Mouse (Mus musculus) liver, embryonic 15.5 days (tissue): ENCODE measurements around the gene Krt6a. TPM values are rescaled to one million over a fixed set of nuclear protein-coding genes. Genes with fewer than 3 reads are reported as not detected.

ENCODE experiments used
- ATAC-seq: fragments of 200-750 bp; cut with Nextera tagmentation; 2 replicates; pipeline ENCODE4 v1.8.0; 2017; ENCODE audit warnings: moderate number of reproducible peaks, mild to moderate bottlenecking, moderate library complexity; ENCODE audit not compliant: insufficient read depth
- H3K27ac ChIP-seq: fragments of 300-500 bp; sonication (generic); replicated peaks from 2 replicates; pipeline ENCODE4 v1.5.1; 2015; ENCODE audit warnings: mild to moderate bottlenecking, inconsistent platforms
- H3K27me3 ChIP-seq: fragments of 300-500 bp; sonication (generic); 2 replicates; pipeline ENCODE4 v1.6.1; 2015; ENCODE audit warnings: mild to moderate bottlenecking, inconsistent platforms
- H3K36me3 ChIP-seq: fragments of 300-500 bp; sonication (generic); replicated peaks from 2 replicates; pipeline ENCODE4 v1.6.1; 2015; ENCODE audit warnings: moderate library complexity, mild to moderate bottlenecking, inconsistent platforms
- H3K4me1 ChIP-seq: fragments of 300-500 bp; sonication (generic); replicated peaks from 2 replicates; pipeline ENCODE4 v1.6.1; 2015; ENCODE audit warnings: inconsistent platforms
- H3K4me2 ChIP-seq: fragments of 300-500 bp; sonication (generic); 2 replicates; pipeline ENCODE4 v1.6.1; 2015; ENCODE audit warnings: moderate library complexity, mild to moderate bottlenecking, inconsistent platforms
- H3K4me3 ChIP-seq: fragments of 300-500 bp; sonication (generic); replicated peaks from 2 replicates; pipeline ENCODE4 v1.5.1; 2015; ENCODE audit warnings: mild to moderate bottlenecking, inconsistent platforms
- H3K9ac ChIP-seq: fragments of 300-500 bp; sonication (generic); 2 replicates; pipeline ENCODE4 v1.6.1; 2015; ENCODE audit warnings: moderate library complexity, mild to moderate bottlenecking, inconsistent platforms
- H3K9me3 ChIP-seq: fragments of 300-500 bp; sonication (generic); replicated peaks from 2 replicates; pipeline ENCODE4 v1.6.1; 2016; ENCODE audit warnings: inconsistent platforms
- WGBS: fragments of 180-500 bp; shearing (Covaris S2); methylation state at CpG from one replicate; pipeline ENCODE4 v1.1.7; 2015; ENCODE audit warnings: mixed read lengths; ENCODE audit not compliant: insufficient replicate concordance; 5-methylcytosine and 5-hydroxymethylcytosine counted together
- polyA plus RNA-seq: library from polyadenylated mRNA; unstranded; fragments of >200 nt; fragmentation: Nextera tagmentation; extraction: Ambion mirVana; gene quantifications from 2 replicates; pipeline ENCODE4 v1.2.1, GENCODE M21; 2015

The Krt6a gene
- 0.05 and 0.17 TPM in 2 replicates for polyA plus RNA-seq

DNA sequence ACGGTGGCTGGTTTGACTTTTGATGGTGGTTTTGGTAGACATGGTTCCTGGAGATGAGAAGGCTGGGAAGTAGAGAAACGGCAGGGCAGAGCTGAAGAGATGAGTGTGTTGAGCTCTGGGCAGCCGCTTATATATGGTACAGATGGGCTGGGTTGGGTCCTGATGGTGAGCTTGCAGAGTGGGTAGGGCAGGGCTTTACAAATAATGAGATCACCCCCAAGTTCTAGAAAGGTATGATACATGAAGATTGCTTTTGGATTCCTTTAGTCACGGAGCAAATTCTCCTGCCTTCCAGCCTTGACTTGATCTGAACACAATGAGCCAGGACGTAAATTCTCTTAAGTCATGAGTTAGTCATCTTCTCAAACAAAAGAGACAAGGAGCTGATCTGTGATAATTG lies at the start of gene Krt6a:
Gene Krt6a, minus strand, starts transcription at position 101 of the 400 bp plus-strand sequence.
- 59% methylated on average over 5 of the region's 5 CpGs for WGBS
- no peaks in the 10 kb centered on the region for H3K36me3 ChIP-seq
- 0 out of 2 replicates have a peak, but pooled peaks cover 3% of the 10 kb centered on the region for H3K27me3 ChIP-seq
- H3K9ac ChIP-seq: no peak within 1 kb of the TSS
- no peaks in the 10 kb centered on the region for H3K4me1 ChIP-seq
- no peak for ATAC-seq
- H3K27ac ChIP-seq: no peak within 1 kb of the TSS
- no peaks in the 10 kb centered on the region for H3K9me3 ChIP-seq
- H3K4me3 ChIP-seq: no peak within 1 kb of the TSS
- no peak within 1 kb of the TSS for H3K4me2 ChIP-seq

- no peak for ATAC-seq
- WGBS: 51% methylated on average over 14 of the region's 14 CpGs
Observed at GRCm38 (mm10) chr15:101742711-101743110, 48.6 kb upstream of the Krt6a start, which contains the start of gene Krt71. Krt71 (minus strand) TSS chr15:101743109.

GRCm38 (mm10) chr15:101737786-101738185 lies 43.7 kb upstream of the Krt6a start:
- Histone ChIP-seq H3K4me3 (no peak overlapping the region), H3K9ac (no peak overlapping the region), H3K4me2 (no peak overlapping the region), H3K27me3 (peaks cover 4% of the 10 kb centered on the region; the same call in 1 of the 2 replicates), H3K36me3 (no peaks in the 10 kb centered on the region), H3K27ac (no peak overlapping the region), H3K4me1 (no peaks in the 10 kb centered on the region), H3K9me3 (no peaks in the 10 kb centered on the region)
- ATAC-seq: no peak
- WGBS: 68% methylated on average over 7 of the region's 7 CpGs

More at GRCm38 (mm10) chr15:101742711-101743110, 48.6 kb upstream of the Krt6a start, which contains the start of gene Krt71:
- no peaks in the 10 kb centered on the region for H3K9me3 ChIP-seq
- no peak within 1 kb of the TSS for H3K4me3 ChIP-seq
- no peaks in the 10 kb centered on the region for H3K36me3 ChIP-seq
- H3K27ac ChIP-seq: no peak within 1 kb of the TSS
- no peaks in the 10 kb centered on the region for H3K4me1 ChIP-seq
- H3K27me3 ChIP-seq: peaks cover 7% of the 10 kb centered on the region; the same call in 1 of the 2 replicates
- H3K9ac ChIP-seq: no peak within 1 kb of the TSS
- no peak within 1 kb of the TSS for H3K4me2 ChIP-seq

DNA sequence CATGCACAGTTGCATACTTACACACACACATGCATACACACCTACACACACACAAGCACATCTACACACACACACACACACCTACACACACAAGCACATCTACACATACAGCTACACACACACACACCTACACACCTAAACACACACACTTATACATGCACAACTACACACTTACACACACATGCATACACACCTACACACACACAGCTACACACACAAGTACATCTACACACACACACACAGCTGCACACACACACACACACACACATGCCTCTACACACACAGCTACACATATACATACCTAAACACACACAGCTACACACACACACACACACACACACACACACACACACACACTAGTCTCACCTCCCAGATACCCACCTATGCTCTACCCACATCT lies 36.5 kb upstream of the Krt6a start:
- no peak overlapping the region for H3K27ac ChIP-seq
- no peaks in the 10 kb centered on the region for H3K36me3 ChIP-seq
- H3K4me3 ChIP-seq: no peak overlapping the region
- no peak overlapping the region for H3K9ac ChIP-seq
- H3K27me3 ChIP-seq: no peaks in the 10 kb centered on the region
- H3K9me3 ChIP-seq: no peaks in the 10 kb centered on the region
- no peaks in the 10 kb centered on the region for H3K4me1 ChIP-seq
- ATAC-seq: no peak
- no peak overlapping the region for H3K4me2 ChIP-seq

GRCm38 (mm10) chr15:101724686-101725085 lies 30.6 kb upstream of the Krt6a start:
- Histone ChIP-seq H3K27ac (no peak overlapping the region), H3K36me3 (no peaks in the 10 kb centered on the region), H3K9me3 (no peaks in the 10 kb centered on the region), H3K4me2 (no peak overlapping the region), H3K4me1 (no peaks in the 10 kb centered on the region), H3K27me3 (no peaks in the 10 kb centered on the region), H3K4me3 (no peak overlapping the region), H3K9ac (no peak overlapping the region)
- 16% methylated on average over 5 of the region's 5 CpGs for WGBS
- no peak for ATAC-seq

- Histone ChIP-seq H3K36me3 (no peaks in the 10 kb centered on the region), H3K4me1 (no peaks in the 10 kb centered on the region), H3K4me2 (no peak overlapping the region), H3K9me3 (no peaks in the 10 kb centered on the region), H3K9ac (no peak overlapping the region), H3K4me3 (no peak overlapping the region), H3K27ac (no peak overlapping the region), H3K27me3 (no peaks in the 10 kb centered on the region)
- 39% methylated on average over 3 of the region's 3 CpGs for WGBS
- ATAC-seq: no peak
Observed at GRCm38 (mm10) chr15:101715831-101716230, 21.7 kb upstream of the Krt6a start.

- 51% methylated on average over 5 of the region's 5 CpGs for WGBS
- Histone ChIP-seq H3K36me3 (no peaks in the 10 kb centered on the region), H3K27me3 (no peaks in the 10 kb centered on the region), H3K27ac (no peak overlapping the region), H3K9ac (no peak overlapping the region), H3K4me3 (no peak overlapping the region), H3K4me2 (no peak overlapping the region), H3K9me3 (no peaks in the 10 kb centered on the region), H3K4me1 (no peaks in the 10 kb centered on the region)
- ATAC-seq: no peak
Observed at GRCm38 (mm10) chr15:101714356-101714755, 20.2 kb upstream of the Krt6a start.

DNA sequence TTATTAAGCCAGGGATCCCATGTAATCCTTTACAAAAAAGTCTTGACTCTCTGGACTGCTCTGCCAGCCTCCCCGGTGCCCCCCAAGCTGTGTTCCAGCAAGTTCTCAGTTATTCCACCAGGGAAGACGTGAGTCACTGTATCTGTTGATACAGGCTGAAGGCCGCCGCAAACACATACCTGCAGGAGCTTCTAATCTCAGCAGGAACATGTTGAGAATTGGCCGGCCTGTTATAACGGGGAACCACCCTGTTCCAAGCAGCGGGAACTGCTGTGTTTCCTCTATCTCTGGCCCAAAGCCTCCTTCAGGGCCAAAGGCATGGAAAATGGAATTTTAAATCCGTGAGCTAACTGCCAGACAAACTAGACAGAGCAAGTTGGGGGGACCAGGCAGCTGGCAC lies 19.6 kb upstream of the Krt6a start:
- Histone ChIP-seq H3K9me3 (no peaks in the 10 kb centered on the region), H3K27ac (no peak overlapping the region), H3K4me1 (no peaks in the 10 kb centered on the region), H3K36me3 (no peaks in the 10 kb centered on the region), H3K27me3 (no peaks in the 10 kb centered on the region), H3K4me3 (no peak overlapping the region), H3K4me2 (no peak overlapping the region), H3K9ac (no peak overlapping the region)
- 58% methylated on average over 8 of the region's 8 CpGs for WGBS
- no peak for ATAC-seq

GRCm38 (mm10) chr15:101712720-101713119 lies 18.6 kb upstream of the Krt6a start, which contains the start of gene Krt5:
Krt5 (minus strand) TSS chr15:101712898.
- Histone ChIP-seq H3K4me1 (no peaks in the 10 kb centered on the region), H3K4me2 (no peak within 1 kb of the TSS), H3K27ac (no peak within 1 kb of the TSS), H3K27me3 (no peaks in the 10 kb centered on the region), H3K4me3 (no peak within 1 kb of the TSS), H3K9ac (no peak within 1 kb of the TSS), H3K36me3 (no peaks in the 10 kb centered on the region), H3K9me3 (no peaks in the 10 kb centered on the region)
- no peak for ATAC-seq
- WGBS: 65% methylated on average over 13 of the region's 13 CpGs

DNA sequence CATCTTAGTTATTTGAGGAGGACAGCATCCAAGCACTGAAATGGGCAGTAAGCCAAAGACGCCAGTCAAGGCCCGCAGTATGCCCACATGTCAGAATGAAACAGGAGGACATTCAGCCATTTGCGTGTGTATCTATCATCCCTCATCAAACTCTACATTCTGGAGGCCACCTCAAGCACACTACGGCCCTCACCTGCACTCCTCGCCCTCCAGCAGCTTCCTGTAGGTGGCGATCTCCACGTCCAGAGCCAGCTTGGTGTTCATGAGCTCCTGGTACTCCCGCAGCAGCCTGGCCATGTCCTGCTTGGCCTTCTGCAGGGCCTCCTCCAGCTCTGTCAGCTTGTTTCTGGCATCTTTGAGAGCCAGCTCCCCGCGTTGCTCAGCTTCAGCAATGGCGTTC lies 14.6 kb upstream of the Krt6a start:
- H3K9me3 ChIP-seq: no peaks in the 10 kb centered on the region
- H3K36me3 ChIP-seq: no peaks in the 10 kb centered on the region
- H3K4me2 ChIP-seq: no peak overlapping the region
- no peaks in the 10 kb centered on the region for H3K27me3 ChIP-seq
- H3K4me1 ChIP-seq: no peaks in the 10 kb centered on the region
- no peak overlapping the region for H3K9ac ChIP-seq
- no peak for ATAC-seq
- H3K4me3 ChIP-seq: no peak overlapping the region
- no peak overlapping the region for H3K27ac ChIP-seq
- WGBS: 52% methylated on average over 11 of the region's 11 CpGs

DNA sequence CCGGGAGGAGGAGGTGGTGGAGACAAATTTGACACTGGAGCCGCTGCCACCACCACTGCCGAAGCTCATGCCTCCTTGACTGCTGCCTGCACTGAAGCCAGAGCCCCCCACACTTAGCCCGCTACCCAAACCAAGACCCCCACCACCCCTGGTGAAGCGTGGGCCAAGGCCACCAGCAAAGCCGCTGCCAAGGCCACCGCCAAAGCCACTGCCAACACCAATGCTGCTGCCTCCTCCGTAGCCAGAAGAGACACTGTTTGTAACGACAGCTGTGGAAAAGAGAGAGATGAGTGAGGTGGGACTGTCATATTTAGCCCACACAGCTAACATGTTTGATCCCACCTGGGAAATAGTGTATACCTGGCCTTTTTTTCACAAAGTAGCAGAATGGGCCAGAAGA lies 13.3 kb upstream of the Krt6a start:
- ATAC-seq: no peak
- Histone ChIP-seq H3K4me1 (no peaks in the 10 kb centered on the region), H3K36me3 (no peaks in the 10 kb centered on the region), H3K27me3 (no peaks in the 10 kb centered on the region), H3K27ac (no peak overlapping the region), H3K9ac (no peak overlapping the region), H3K9me3 (no peaks in the 10 kb centered on the region), H3K4me2 (no peak overlapping the region), H3K4me3 (no peak overlapping the region)
- 57% methylated on average over 9 of the region's 9 CpGs for WGBS

DNA sequence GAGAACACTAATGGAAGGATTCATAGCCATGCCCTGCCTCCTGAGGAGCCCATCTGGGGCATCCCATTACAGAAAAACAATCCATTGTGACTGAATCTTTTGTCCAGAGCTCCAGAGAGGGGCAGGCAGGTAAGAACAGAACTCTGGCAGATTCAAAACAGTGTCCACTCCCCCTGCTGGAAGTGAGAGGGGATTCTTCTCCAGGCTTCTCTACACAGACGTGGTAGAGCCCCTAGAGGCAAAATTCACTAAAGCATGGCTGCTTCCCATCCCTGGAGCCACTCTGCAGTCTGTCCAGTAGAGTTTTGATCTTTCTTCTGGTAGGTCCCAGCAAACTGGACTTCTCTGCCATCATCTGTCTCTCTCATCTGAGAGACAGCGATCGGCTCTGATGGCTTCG lies 10.0 kb upstream of the Krt6a start:
- 61% methylated on average over 4 of the region's 4 CpGs for WGBS
- H3K4me1 ChIP-seq: no peaks in the 10 kb centered on the region
- H3K9me3 ChIP-seq: no peaks in the 10 kb centered on the region
- H3K27me3 ChIP-seq: no peaks in the 10 kb centered on the region
- ATAC-seq: no peak
- no peak overlapping the region for H3K9ac ChIP-seq
- H3K36me3 ChIP-seq: no peaks in the 10 kb centered on the region
- H3K4me3 ChIP-seq: no peak overlapping the region
- no peak overlapping the region for H3K27ac ChIP-seq
- no peak overlapping the region for H3K4me2 ChIP-seq
